Mouse (Mus musculus) intestine, postnatal 0 days (tissue): Measurements from ENCODE around the gene Retreg2. TPM values are rescaled to one million over a fixed set of nuclear protein-coding genes. Genes with fewer than 3 reads are reported as not detected.

Experiments
- ATAC-seq: fragments of 200-750 bp; cut with Nextera tagmentation; 2 replicates; pipeline ENCODE4 v1.8.0; 2017; ENCODE audit warnings: mild to moderate bottlenecking, moderate TSS enrichment, moderate library complexity
- H3K27ac ChIP-seq: fragments of 300-500 bp; sonication (generic); 2 replicates; pipeline ENCODE4 v1.5.1; 2014; ENCODE audit warnings: mild to moderate bottlenecking, low read depth, low read length, moderate library complexity
- H3K27me3 ChIP-seq: fragments of 300-500 bp; sonication (generic); replicated peaks from 2 replicates; pipeline ENCODE4 v1.6.1; 2014; ENCODE audit warnings: low read length, mixed read lengths; ENCODE audit not compliant: control insufficient read depth, insufficient read depth
- H3K36me3 ChIP-seq: fragments of 300-500 bp; sonication (generic); 2 replicates; pipeline ENCODE4 v1.6.1; 2014; ENCODE audit warnings: mild to moderate bottlenecking, moderate library complexity; ENCODE audit not compliant: control insufficient read depth, insufficient read depth
- H3K4me1 ChIP-seq: fragments of 300-500 bp; sonication (generic); replicated peaks from 2 replicates; pipeline ENCODE4 v1.6.1; 2014; ENCODE audit warnings: antibody characterized with exemption, low read length, mixed read lengths; ENCODE audit not compliant: control insufficient read depth, insufficient read depth
- H3K4me2 ChIP-seq: fragments of 300-500 bp; sonication (generic); replicated peaks from 2 replicates; pipeline ENCODE4 v1.6.1; 2014; ENCODE audit warnings: low read depth, mild to moderate bottlenecking, moderate library complexity
- H3K4me3 ChIP-seq: fragments of 300-500 bp; sonication (generic); 2 replicates; pipeline ENCODE4 v1.5.1; 2014; ENCODE audit warnings: low read depth, low read length
- H3K9ac ChIP-seq: fragments of 300-500 bp; sonication (generic); 2 replicates; pipeline ENCODE4 v1.6.1; 2014; ENCODE audit warnings: mild to moderate bottlenecking, low read depth, low read length
- H3K9me3 ChIP-seq: fragments of 300-500 bp; sonication (generic); 2 replicates; pipeline ENCODE4 v1.6.1; 2016; ENCODE audit warnings: mixed run types; ENCODE audit not compliant: control insufficient read depth
- CTCF ChIP-seq: sonication (generic); IDR thresholded peaks from 2 replicates; pipeline ENCODE4 v1.5.1; 2016; ENCODE audit warnings: low read depth, mild to moderate bottlenecking, control low read depth, antibody characterized with exemption, moderate library complexity
- WGBS: fragments of 180-500 bp; shearing (Covaris S2); extraction: QIAGEN DNeasy Blood & Tissue Kit; methylation state at CpG from one replicate; pipeline ENCODE4 v1.1.7; 2014; 5-methylcytosine and 5-hydroxymethylcytosine counted together
- polyA plus RNA-seq: library from polyadenylated mRNA; unstranded; fragments of >200 nt; fragmentation: Nextera tagmentation; extraction: Ambion mirVana; gene quantifications from 2 replicates; pipeline ENCODE4 v1.2.1, GENCODE M21; 2015

The Retreg2 gene
- polyA plus RNA-seq, 1 experiment from 2014 or later: 48.4 TPM

- no peaks in the 10 kb centered on the region for H3K9me3 ChIP-seq
- 0 out of 2 replicates have a peak overlapping the region, but pooled peaks have one; percentile 60 for H3K4me3 ChIP-seq
- H3K9ac ChIP-seq: no peak overlapping the region
- H3K27ac ChIP-seq: peak overlapping the region; percentile 64; the same call in 1 of the 2 replicates
- H3K4me2 ChIP-seq: peak overlapping the region; percentile 98
- H3K36me3 ChIP-seq: peaks cover 50% of the 10 kb centered on the region
- H3K27me3 ChIP-seq: no peaks in the 10 kb centered on the region
- ATAC-seq: 0 out of 2 replicates have a peak, but pooled peaks have one; percentile 20
- TF ChIP-seq CTCF: no peak
- 20% methylated on average over 6 of the region's 7 CpGs for WGBS
- H3K4me1 ChIP-seq: 0 out of 2 replicates have a peak, but pooled peaks cover 2% of the 10 kb centered on the region
These were observed 38.2 kb downstream of the Retreg2 start for GRCm38 (mm10) chr1:75180741-75181140.

GRCm38 (mm10) chr1:75181377-75181870, 38.8 kb downstream of the Retreg2 start:
- Histone ChIP-seq H3K4me1 (0 out of 2 replicates have a peak, but pooled peaks cover 2% of the 10 kb centered on the region), H3K4me2 (no peak overlapping the region), H3K9ac (no peak overlapping the region), H3K36me3 (peaks cover 51% of the 10 kb centered on the region), H3K9me3 (no peaks in the 10 kb centered on the region), H3K27ac (no peak overlapping the region), H3K4me3 (no peak overlapping the region), H3K27me3 (no peaks in the 10 kb centered on the region)
- no peak for TF ChIP-seq CTCF
- ATAC-seq: no peak
- 79% methylated on average over 4 of the region's 4 CpGs for WGBS

- no peak overlapping the region for H3K4me2 ChIP-seq
- TF ChIP-seq CTCF: peak; percentile 47
- H3K4me3 ChIP-seq: no peak overlapping the region
- no peaks in the 10 kb centered on the region for H3K27me3 ChIP-seq
- H3K27ac ChIP-seq: no peak overlapping the region
- 0 out of 2 replicates have a peak, but pooled peaks cover 2% of the 10 kb centered on the region for H3K4me1 ChIP-seq
- no peak for ATAC-seq
- no peak overlapping the region for H3K9ac ChIP-seq
- WGBS: 78% methylated on average over 4 of the region's 4 CpGs
- H3K36me3 ChIP-seq: peaks cover 56% of the 10 kb centered on the region
- H3K9me3 ChIP-seq: no peaks in the 10 kb centered on the region
These were observed 39.6 kb downstream of the Retreg2 start for GRCm38 (mm10) chr1:75182160-75182559.

GRCm38 (mm10) chr1:75185495-75185894, 42.9 kb downstream of the Retreg2 start:
- Histone ChIP-seq H3K4me1 (0 out of 2 replicates have a peak, but pooled peaks cover 2% of the 10 kb centered on the region), H3K27ac (no peak overlapping the region), H3K9ac (no peak overlapping the region), H3K4me3 (no peak overlapping the region), H3K9me3 (no peaks in the 10 kb centered on the region), H3K4me2 (no peak overlapping the region), H3K27me3 (no peaks in the 10 kb centered on the region), H3K36me3 (peaks cover 68% of the 10 kb centered on the region)
- no peak for TF ChIP-seq CTCF
- no peak for ATAC-seq
- WGBS: 85% methylated on average over 11 of the region's 11 CpGs

- no peaks in the 10 kb centered on the region for H3K9me3 ChIP-seq
- no peak for TF ChIP-seq CTCF
- H3K9ac ChIP-seq: no peak overlapping the region
- H3K4me1 ChIP-seq: peaks cover 4% of the 10 kb centered on the region; the same call in 1 of the 2 replicates
- peaks cover 57% of the 10 kb centered on the region for H3K36me3 ChIP-seq
- ATAC-seq: no peak
- H3K27me3 ChIP-seq: no peaks in the 10 kb centered on the region
- no peak overlapping the region for H3K27ac ChIP-seq
- H3K4me3 ChIP-seq: no peak overlapping the region
- H3K4me2 ChIP-seq: no peak overlapping the region
These were observed 44.5 kb downstream of the Retreg2 start for GRCm38 (mm10) chr1:75187126-75187525.

GRCm38 (mm10) chr1:75187914-75188483, 45.4 kb downstream of the Retreg2 start:
- no peak for ATAC-seq
- WGBS: 90% methylated on average over 2 of the region's 2 CpGs
- H3K27ac ChIP-seq: no peak overlapping the region
- H3K4me3 ChIP-seq: no peak overlapping the region
- H3K9me3 ChIP-seq: no peaks in the 10 kb centered on the region
- no peak for TF ChIP-seq CTCF
- H3K27me3 ChIP-seq: no peaks in the 10 kb centered on the region
- no peak overlapping the region for H3K9ac ChIP-seq
- H3K4me2 ChIP-seq: no peak overlapping the region
- peaks cover 4% of the 10 kb centered on the region; the same call in 1 of the 2 replicates for H3K4me1 ChIP-seq
- peaks cover 53% of the 10 kb centered on the region for H3K36me3 ChIP-seq
